Mouse (Mus musculus) ES-Bruce4 (cell line): ENCODE measurements around the gene Pla2g12a.

Experiments used
- CTCF ChIP-seq: IDR thresholded peaks from one replicate; pipeline ENCODE4 v1.8.1; 2011; ENCODE audit warnings: low read depth, low read length
- EP300 ChIP-seq: IDR thresholded peaks from 2 replicates; pipeline ENCODE4 v1.6.1; 2011; ENCODE audit warnings: low read depth, low read length; ENCODE audit not compliant: insufficient read depth
- POLR2A ChIP-seq: IDR thresholded peaks from one replicate; pipeline ENCODE4 v1.8.1; 2011; ENCODE audit warnings: low read length; ENCODE audit not compliant: insufficient read depth

GRCm38 (mm10) chr3:129893143-129893542, 14.7 kb downstream of the Pla2g12a start:
- TF ChIP-seq POLR2A (no peak), CTCF (no peak), EP300 (no peak)
